Mouse (Mus musculus): ENCODE data around the gene Pik3r6.

The Pik3r6 gene

DNA sequence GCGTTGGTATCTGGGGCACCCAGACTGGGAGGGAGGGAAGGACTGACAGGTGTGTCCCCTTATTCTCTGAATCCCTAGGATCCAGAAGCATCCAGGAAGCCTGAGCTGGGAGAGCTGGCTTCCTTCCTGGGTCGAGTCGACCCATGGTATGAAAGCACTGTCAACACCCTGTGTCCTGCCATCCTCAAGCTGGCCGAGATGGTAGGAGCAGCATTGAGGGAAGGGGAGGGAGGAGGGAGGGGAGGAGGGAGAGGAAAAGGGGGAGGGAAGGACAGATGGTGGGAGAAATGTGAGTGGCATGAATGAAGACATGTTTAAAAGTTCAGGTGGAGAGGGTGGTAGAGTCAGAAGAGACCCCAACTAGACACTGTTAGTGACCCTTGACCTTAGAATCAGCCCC, 33.2 kb downstream of the Pik3r6 start:
- no peak for DNase-seq

DNA sequence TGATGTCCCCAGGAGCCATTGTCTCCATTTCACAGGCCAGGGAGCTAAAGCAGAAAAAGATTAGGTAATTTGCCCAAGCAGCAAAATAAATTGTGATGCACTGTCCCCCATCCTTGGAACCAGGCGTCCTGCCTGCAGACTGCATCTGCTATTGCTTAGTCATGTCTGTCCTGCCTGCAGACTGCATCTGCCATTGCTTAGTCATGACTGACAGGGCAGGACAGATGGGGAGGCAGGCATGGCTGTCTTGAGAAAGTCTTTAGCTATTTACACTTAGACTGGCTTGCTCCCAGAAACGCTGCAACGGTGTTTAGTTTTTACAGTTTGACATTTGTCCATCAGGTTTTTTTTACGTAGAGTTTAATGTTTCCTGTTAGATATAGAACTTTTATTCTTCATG, 33.6 kb downstream of the Pik3r6 start:
- DNase-seq = peak in 1 of 2 experiments; percentile 43

DNA sequence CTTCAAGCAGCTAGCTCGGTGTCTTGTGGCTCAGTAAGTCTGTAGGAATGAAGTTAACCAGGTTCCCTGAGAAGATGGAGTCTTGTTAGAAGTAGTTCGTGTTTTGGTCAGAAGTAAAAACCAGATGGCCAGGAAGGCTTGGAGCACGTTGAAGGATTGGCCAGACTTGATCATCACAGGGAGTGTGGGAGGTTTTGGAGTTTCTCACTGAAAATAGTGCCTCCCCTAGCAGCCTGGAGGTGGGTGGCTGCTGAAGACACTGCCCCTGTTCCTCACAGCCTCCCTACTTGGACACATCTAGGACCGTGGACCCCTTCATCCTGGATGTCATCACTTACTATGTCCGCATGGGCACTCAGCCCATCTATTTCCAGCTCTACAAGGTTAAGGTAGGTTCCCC, 36.8 kb downstream of the Pik3r6 start:
- no peak for DNase-seq

DNA sequence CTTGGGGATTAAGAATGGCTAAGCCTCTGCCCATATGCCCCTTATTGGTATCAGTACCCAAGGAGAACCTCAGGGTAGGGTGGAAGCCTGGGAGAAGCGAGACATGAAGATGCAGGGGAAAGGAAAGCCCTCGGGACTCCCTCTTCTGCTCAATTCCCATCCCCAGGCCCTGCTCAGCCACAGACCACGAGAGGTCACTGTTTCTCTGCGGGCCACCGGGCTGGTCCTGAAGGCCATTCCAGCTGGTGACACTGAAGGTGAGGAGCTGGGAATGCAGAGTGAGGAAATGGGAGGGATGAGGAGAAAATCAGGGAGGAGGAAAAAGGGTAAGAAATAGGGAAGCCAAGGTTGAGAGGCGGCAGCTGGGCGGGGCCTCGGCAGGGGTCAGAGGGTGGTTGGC, 41.7 kb downstream of the Pik3r6 start:
- peak; percentile 33 to 64 for DNase-seq

DNA sequence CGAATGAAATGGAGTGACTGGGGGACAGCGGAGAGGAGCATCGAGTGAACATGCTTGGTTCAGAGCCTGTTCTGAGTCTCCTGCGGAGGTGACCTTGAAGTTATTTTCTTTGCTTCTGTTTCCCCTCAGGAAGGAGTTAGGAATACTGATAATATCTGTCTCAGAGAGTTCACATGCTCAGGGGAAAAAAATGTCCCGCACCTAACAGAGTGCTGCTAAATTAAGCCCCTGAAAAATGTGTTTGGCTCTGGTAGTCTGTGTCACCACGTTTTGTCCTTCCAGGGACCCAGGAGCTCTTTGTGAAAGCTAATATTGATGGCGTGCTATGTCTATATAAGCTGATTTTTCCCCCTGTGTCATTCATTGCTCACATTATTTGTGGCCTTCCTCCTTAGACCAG, 42.4 kb downstream of the Pik3r6 start:
- DNase-seq = no peak

DNA sequence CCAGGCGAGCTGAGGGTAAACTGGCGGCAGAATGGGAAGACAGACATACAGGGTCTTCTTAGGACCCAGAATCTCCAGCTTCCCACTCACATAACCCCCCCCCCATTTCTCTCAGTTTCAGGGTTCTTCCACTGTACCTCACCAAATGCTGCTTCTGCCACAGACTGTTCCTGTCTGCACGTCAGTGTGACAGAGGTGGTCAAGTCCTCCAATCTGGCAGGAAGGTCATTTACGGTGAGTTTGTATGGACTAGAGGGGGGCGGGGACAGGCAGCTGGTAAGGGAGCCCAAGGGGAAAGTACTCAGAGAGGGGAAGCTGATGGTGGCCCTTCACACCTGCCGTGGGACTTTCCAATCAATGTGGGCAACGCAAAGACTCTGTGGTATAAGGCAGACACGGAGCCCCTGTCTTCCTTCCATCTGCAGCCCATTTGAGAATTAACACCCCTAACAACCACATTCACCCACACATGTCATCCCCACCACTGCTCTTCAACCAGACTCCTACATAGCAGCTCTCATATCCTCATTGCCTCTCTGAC, 42.9 kb downstream of the Pik3r6 start:
- DNase-seq = no peak

DNA sequence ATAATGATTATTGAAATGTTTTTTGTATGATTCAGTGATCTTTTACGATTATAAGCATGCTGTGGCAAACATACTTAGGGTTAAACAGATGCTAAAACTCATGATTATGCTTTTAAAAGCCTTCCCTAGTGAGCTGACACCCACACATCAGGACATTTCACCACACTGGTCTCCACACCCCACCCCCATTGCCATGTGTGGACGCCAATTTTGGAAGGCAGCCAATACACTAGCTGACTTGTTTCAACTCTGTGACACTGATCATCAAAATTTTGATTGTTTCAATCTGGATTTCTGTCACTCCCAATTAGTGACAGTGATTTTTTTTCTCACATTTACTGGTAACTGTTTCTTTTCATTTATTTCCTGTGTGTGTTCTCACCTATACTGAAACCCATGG, 44.7 kb downstream of the Pik3r6 start:
- DNase-seq = no peak

DNA sequence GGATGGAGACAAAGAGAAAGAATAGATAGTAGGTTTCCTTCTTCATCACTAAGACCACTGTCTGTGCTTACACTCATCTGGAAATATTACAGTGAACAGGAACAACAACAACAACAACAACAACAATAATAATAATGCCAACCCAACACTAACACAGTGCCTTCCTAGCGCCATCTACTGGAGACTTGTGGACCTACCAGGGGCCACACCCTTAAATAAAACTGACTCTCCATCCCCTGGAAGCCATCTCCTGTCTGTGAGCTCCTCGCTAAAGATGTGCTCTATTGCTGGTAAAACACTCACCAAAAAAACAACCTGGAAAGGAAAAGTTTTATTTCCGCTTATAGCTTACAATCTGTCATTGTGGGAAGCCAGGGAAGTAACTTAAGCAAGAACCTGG, 46.8 kb downstream of the Pik3r6 start:
- no peak for DNase-seq

DNA sequence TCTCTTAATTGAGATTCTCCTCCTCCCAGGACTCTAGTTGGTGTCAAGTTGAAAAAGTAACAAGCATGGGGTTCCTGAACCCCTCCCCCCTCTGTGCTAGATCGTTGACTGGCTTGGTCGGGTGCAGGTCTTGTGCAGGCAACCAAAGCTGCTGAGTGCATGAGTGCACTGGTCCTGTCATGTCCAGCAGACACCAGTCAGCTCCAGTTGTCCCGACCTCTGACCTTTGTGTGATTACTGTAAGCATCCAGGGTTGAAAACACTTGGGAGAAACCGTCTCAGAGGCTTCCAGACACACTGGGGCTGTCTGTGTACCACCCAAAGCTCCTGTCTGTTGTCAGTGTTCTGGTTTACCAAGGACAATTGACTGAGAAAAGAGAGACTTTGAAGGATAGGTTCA, 47.5 kb downstream of the Pik3r6 start:
- DNase-seq = no peak

DNA sequence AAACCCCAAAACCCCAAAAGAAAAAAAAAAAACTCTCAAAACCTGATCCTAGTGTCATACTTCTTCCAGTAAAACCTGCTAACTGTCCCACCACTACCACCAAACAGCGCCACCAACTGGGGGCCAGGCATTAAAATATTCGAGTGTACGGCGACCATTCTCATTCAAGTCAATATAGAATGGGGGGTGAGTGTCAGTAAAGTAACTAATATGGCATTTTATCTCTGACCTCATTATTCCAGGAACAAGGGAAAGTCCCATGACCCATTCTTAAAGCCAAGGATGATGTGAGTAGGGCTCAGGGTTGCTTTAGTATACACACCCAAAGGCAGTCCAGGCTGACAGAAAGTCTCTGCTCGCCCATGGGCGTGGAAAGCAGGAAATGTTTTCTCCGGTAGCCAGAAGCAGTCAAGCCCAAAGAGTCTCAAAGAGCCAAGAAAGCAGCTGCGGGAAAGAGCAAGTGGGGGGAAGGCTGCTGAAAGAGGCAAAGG, 51.2 kb downstream of the Pik3r6 start:
- DNase-seq = peak in 1 of 2 experiments; percentile 65

DNA sequence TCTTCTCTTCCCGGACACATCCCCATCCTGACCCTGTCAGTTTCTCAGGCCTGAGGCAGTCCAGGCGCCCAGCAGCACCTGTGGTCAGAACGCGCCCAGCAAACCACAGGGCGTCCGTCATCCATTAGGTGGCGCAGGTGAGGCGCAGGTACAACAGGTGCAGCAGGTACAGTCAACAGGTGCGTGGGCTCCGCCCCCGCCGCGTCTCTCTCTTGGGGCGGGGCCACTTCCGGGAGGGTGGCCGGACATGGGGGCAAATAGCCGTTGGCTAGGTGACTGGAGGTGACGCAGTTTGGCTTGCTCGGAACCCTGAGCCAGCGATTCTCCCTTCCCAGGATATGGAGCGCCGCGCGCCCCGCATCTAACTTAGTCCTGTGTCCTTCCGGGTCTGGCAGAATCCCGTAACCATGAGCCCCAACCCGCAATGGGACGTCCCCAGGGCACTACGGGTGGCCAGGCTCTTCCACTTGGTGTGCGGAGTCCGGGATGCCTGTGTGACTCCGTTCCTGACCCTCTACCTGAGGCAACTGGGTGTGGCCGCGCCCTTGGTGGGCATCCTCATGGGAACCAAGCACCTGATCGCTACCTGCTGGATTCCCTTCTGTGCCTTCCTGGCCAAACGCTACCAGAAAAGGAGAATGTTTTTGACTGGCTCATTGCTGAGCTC, 53.2 kb downstream of the Pik3r6 start, which contains the start of gene Mfsd6l:
TSS of gene Mfsd6l (plus strand) at position 269 of the 667 bp plus-strand sequence.
- peak; percentile 55 to 79 for DNase-seq

DNA sequence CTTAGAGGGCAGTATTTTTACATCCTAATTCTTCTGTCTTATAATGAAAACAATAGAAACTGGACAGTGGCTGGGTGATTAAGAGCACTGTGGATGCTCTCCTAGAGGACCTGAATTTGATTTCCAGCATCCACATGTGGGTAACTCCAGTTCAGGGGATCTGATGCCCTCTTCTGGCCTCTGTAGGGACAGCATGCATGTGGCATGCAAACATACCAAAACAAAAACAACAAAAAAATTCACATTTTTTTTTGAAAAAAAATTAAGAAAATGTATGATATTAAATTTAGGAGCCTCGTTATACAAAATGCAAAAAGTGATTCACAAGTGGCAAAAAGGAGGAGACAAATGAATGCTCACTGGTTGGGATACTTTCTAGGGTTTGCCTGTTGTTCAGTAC, 56.7 kb downstream of the Pik3r6 start:
- no peak for DNase-seq

DNA sequence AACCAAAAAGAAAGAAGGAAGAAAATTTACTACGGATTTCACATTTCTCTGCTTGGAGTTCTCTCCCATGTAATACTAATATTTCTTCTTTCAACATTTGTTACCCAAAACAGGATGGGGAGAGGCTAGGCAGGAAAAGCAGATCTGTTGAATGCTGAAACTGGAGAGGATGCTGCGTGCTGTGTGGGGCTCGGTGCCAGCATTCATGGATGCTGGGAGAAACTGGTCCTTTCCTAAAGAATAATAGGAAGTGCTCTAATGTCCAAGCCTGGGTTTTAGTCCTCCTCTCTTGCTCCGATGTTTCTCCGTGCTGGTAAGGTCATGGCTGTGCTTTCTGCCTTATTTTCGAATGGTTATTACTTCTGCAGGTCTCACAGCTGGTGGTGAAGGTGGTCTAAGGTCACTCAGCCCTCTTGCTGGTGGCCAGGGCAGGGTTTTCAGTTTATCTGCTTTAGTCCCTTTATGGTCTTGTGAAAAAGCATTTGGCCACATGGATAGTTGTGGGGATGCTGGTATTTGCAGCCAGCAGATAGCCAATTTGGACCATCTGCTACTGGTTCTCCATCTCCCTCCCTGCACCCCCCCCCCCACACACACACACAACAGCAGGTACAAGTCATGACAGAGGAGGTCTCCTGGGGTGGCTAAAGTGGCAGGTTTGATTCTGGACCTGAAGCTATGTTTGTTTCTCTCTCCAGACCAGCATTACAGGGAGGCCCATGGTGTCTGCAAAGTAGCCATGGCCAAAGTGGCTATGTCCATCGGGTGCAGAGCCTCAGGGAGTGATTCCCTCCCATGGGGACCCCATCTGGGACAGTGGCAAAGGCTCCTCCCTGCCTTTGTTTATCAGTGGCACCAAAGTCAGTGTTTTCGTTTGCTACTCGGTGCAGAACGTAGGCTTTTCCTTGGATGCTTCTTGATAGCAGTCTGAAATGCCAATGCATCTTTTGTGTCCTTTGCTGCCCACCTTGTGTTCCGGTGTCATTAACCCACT, 59.4 kb downstream of the Pik3r6 start:
- DNase-seq = peak; percentile 68 to 80

DNA sequence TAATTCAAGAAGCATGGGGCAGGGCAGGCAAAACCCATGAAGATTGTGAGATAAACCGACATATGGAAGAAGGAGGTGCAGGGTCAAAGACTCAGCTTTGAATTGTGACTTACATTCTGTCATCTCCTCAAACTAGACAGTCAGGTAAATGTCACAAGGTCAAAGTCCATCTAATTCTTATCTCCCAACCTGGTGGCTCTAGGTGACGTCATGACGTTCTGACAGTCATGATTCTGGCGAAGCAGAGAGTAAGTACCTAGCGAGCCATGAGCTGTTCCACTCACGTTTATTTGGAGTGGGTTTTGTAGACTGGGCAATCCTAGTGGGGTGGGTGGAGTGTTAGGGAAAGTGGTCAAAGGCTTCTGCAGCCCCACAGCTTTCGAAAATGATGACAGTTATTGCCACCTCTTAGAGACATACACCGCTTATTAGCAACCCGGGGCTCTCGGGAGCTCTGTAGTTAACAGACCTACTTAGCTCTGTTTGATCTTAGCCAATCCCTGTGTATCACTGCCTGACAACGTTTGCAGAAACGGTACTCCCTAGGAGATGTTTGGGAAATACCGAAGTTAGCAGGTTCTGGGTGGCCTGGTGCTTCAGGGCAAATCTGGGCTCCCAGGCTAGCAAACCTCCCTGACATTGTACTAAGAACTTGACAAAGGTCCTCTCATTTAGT, 61.7 kb downstream of the Pik3r6 start:
- DNase-seq = no peak

DNA sequence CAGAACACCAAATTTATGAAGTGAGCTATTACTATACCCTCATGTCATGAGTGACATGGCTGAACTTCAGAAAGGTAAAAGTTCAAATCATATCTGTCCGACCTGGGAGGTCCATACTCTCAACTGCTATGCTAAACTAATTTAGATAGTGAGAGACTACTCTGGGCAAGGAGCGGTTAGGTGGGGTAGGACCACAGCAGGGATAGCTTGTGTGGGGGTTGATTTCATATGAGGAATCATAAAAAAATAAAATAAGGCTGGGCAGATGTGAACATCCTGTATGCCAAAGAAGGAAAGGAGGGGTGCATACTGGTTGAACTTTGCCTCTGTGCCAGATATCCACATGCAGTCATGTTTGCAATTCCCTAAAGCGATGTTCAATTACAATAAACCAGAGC, 62.2 kb downstream of the Pik3r6 start:
- no peak for DNase-seq

DNA sequence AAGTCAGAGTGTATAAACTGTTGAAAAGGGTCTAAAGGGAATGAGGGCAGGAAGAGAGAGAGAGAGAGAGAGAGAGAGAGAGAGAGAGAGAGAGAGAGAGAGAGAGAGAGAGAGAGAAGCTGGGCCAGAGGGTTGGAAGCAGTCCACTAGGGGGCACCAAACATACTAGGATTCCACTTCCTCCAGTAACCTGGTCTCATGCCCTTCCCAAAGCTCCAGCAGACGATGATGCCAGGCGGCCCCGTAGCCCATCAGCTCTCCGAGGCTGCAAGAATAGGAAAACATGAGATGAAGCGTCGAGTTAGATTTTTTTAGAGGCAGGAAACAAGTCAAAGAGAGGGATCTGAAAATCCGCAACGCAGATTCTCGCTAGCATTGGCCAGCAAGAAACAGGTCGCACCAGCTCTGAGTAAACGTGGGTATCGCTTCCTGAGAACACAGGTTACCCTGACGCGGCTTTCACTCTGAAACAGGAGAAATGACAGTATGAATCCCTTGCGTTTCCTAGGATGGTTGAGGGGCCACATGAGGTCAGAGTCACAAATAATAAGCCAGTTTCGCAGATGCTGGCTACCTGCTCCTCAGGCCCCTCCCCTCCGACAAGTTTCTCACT, 63.7 kb downstream of the Pik3r6 start:
- peak; percentile 83 to 92 for DNase-seq

DNA sequence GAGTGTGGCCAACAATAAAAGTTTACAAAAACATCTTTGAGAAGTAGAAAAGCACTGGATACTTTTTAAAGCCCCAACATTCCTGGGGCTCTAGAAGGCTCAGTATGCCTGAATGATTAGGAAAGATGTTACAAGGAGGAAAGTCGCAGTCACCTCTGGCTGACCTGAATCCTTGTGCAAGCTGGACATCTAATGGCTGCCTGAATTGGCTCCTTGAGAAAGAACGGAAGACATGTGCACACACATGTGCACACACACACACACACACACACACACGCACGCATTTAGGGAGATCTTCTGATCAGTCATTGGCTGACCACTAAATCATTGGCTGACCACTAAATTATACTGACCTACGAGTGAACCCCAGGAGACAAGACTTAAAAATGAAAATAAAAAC, 68.0 kb downstream of the Pik3r6 start:
- no peak for DNase-seq

DNA sequence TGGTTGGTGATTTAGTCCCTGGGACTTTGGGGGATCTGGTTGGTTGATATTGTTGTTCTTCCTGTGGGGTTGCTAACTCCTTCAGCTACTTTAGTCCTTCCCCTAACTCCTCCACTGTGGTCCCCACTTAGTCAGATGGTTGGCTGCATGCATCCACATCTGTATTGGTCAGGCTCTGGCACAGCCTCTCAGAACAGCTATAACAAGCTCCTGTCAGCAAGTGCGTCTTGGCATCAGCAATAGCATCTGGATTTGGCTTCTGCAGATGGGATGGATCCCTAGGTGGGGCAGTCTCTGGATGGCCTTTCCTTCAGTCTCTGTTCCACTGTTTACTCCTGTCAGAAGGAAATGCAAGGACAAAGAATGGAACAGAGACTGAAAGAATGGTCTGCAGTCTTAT, 74.3 kb downstream of the Pik3r6 start:
- DNase-seq = no peak

DNA sequence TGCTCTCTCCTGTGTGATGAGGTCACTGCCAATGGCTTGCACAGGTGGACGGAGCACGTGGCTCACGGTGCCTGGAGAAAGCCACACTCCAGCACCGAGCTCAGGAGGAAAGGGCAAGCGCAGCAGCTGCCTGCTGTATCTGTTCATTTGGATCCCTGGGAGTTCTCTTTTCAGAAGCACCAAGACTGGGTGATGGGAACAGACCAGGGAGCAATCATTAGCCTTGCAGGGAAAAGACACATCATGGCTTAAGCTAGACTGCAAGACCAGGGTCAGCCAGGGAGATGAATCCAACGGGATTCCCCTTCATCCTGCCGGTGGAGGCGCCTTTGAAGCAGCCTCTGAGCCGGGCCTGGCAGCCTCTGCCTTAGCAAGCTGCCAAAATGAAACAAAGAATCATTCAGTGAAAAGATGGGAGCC, 76.7 kb downstream of the Pik3r6 start:
- peak; percentile 74 to 75 for DNase-seq

DNA sequence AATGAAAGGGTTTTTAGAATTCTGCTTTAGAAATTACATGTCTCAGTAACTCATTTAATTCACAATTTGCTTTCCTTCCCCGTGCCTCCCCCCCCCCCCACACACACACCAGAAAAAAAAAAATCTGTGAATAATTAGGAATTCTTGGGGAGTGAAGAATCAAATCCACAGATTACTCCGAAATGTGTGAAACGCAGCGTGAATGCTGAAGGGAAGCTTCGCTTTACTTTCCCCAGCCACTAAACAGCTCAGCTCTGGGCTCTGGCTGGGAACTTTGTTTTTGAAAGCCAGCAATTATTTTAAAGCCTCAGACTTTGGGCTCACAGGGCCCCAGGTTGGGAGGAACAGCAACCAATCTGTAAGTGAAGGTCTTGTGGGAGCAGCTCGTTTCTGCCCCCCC, 77.7 kb downstream of the Pik3r6 start:
- no peak for DNase-seq

DNA sequence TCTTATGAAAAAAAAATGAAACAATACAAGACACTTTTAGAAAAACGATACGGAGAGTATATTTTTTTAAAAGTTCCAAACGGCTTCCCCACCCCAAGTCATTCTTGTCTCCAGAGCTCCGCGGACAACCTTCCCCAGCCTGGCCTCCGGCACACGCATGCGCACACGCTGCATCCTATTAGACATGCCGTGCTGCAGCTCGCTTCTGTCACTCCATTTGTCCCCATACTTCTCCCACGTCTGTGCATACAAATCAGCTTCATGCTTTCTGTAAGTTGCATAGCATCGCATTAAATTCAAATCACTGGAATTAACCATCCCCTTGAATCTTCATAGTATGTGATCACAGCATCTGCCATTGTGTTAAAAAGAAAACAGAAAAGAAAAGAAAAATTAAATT, 80.4 kb downstream of the Pik3r6 start:
- peak; percentile 41 to 71 for DNase-seq

DNA sequence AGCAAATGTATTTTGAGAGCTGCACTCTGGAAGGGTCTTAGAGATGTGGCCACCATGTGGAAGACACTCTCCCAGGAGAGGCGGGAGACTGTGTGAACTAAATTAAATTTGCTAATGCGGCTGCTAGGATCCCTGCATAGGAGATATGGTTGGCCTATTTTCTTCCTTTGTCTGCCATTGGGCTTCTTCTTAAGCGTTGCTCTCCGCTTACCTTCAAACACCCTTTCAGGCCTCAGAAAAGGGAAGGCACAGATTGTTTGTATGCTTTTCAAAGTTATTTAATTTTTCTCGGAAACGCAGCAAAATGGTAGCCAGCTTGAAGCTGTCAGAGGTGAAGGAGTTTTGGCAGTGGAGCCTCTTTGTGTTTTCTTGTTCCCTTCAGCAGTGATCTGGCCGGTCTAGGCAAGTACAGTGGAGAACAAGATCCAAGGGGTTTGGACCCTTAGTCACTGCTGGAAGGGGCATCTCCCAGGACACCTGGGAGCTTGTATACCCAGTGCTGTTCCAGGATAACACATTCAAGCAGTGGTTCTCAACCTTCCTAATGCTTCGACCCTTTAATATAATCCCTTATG, 81.2 kb downstream of the Pik3r6 start:
- no peak for DNase-seq
